ENCODE assay signal across 32 mouse cellular contexts in the genomic region with DNA sequence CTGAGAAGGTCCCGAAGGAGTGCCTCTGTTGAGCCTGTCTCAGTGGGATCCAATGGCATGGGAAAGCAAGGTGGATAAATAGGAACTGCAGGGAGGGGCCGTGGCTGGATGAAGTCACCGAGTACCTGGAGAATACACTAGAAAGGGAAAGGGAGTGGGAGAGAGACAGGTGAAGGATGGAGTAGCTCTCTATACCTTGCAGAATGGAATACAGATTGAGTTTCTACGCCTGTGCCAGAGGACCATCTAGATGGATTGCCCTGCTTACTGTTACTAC. TPM values are rescaled to one million over a fixed set of nuclear protein-coding genes. Genes with fewer than 3 reads are reported as not detected.
A peak's percentile ranks its signal among the peaks of the same experiment; 100 is the strongest.
DNase-seq lines count a peak whose midpoint lies in the region; ATAC-seq lines count a peak whose summit lies in the region.
"Had no signal": no experiment of that assay in that cellular context is flagged by ENCODE, and none has a peak within 500 bp of the region (broad histone marks: within the 10 kb centered on the region; RNA-seq: fewer than 3 reads in every experiment).

No protein-coding gene starts in this region.

- no peak overlapping the region for H3K27ac ChIP-seq in heart, embryonic 10.5 days
- peak overlapping the region; percentile 76 for H3K27ac ChIP-seq in intestine, embryonic 14.5 days (ENCODE audit: low read depth)
- peak overlapping the region; percentile 84 for H3K27ac ChIP-seq in intestine, embryonic 16.5 days (ENCODE audit: low read length)
- H3K27ac ChIP-seq in stomach, embryonic 15.5 days = peak overlapping the region; percentile 62; the same call in 1 of the 2 replicates
- H3K27ac ChIP-seq: gastrocnemius, adult 2 months; heart, adult 2 months; heart, embryonic 13.5 days; hindbrain, embryonic 10.5 days; liver, embryonic 12.5 days had no signal

- 84% methylated on average over 4 of the region's 4 CpGs for WGBS in heart, embryonic 10.5 days
- WGBS in intestine, embryonic 14.5 days = 65% methylated on average over 4 of the region's 4 CpGs
- WGBS in intestine, embryonic 16.5 days = 60% methylated on average over 4 of the region's 4 CpGs
- 59% methylated on average over 4 of the region's 4 CpGs for WGBS in stomach, embryonic 15.5 days

- peak; percentile 76 for ATAC-seq in intestine, embryonic 14.5 days (replicated peaks; ENCODE audit: low FRiP score, low TSS enrichment, low read depth)
- peak; percentile 84 for ATAC-seq in intestine, embryonic 16.5 days
- ATAC-seq in stomach, embryonic 15.5 days (ENCODE audit: insufficient read depth, low FRiP score, low read depth) = no peak
- ATAC-seq: CD4-positive, CD25-positive, alpha-beta regulatory T cell, adult 4 months; liver, postnatal 0 days had no signal

- peak overlapping the region; percentile 15; the same call in 1 of the 2 replicates for H3K4me2 ChIP-seq in intestine, embryonic 14.5 days (ENCODE audit: low read length)
- H3K4me2 ChIP-seq in intestine, embryonic 16.5 days (ENCODE audit: low read depth, low read length) = peak overlapping the region; percentile 33
- peak overlapping the region; percentile 3; the same call in 1 of the 2 replicates for H3K4me2 ChIP-seq in stomach, embryonic 15.5 days
- H3K4me2 ChIP-seq: embryonic facial prominence, embryonic 15.5 days; heart, embryonic 13.5 days; liver, embryonic 12.5 days; midbrain, embryonic 12.5 days had no signal

- H3K4me3 ChIP-seq in heart, embryonic 10.5 days = no peak overlapping the region
- H3K4me3 ChIP-seq in intestine, embryonic 14.5 days (ENCODE audit: low read depth, low read length) = no peak overlapping the region; the same call in 1 of the 2 replicates
- peak overlapping the region; percentile 30 for H3K4me3 ChIP-seq in intestine, embryonic 16.5 days (ENCODE audit: low read length)
- no peak overlapping the region for H3K4me3 ChIP-seq in stomach, embryonic 15.5 days (replicated peaks)
- H3K4me3 ChIP-seq: embryonic facial prominence, embryonic 15.5 days; gastrocnemius, adult 2 months; heart, adult 2 months; heart, embryonic 13.5 days; hindbrain, embryonic 10.5 days; liver, embryonic 12.5 days; midbrain, embryonic 12.5 days had no signal

- H3K4me1 ChIP-seq in heart, embryonic 10.5 days = no peaks in the 10 kb centered on the region
- no peaks in the 10 kb centered on the region for H3K4me1 ChIP-seq in intestine, embryonic 14.5 days (replicated peaks; ENCODE audit: control insufficient read depth, insufficient read depth, low read length)
- H3K4me1 ChIP-seq in intestine, embryonic 16.5 days (ENCODE audit: control insufficient read depth, insufficient read depth, low read length) = no peaks in the 10 kb centered on the region
- H3K4me1 ChIP-seq in stomach, embryonic 15.5 days = no peaks in the 10 kb centered on the region
- H3K4me1 ChIP-seq: heart, embryonic 13.5 days; liver, embryonic 12.5 days had no signal

- peak; percentile 61 for DNase-seq in heart, adult 11 months
- no peak for DNase-seq in heart, embryonic 10.5 days (ENCODE audit: low spot score)
- no peak for DNase-seq in intestine, embryonic 14.5 days (ENCODE audit: low spot score)
- DNase-seq in ovary, postnatal 36 days (ENCODE audit: low spot score) = no peak
- no peak for DNase-seq in cerebellum, postnatal 14 days
- DNase-seq: adrenal gland, postnatal 14 days; cerebellum, adult 11 months; cerebellum, adult 9-11 months; gastrocnemius, adult 2 months; gastrocnemius, postnatal 36 days; heart, adult 2 months; heart, postnatal 10 days; kidney, adult 18-20 months; kidney, postnatal 36 days; left cerebral cortex, postnatal 4 days; liver, postnatal 0 days; lung, postnatal 36 days; thymus, adult 2 months had no signal

- H3K9me3 ChIP-seq in heart, embryonic 10.5 days = no peaks in the 10 kb centered on the region
- H3K9me3 ChIP-seq in intestine, embryonic 14.5 days (ENCODE audit: control insufficient read depth, low read length) = no peaks in the 10 kb centered on the region
- H3K9me3 ChIP-seq in intestine, embryonic 16.5 days (ENCODE audit: control insufficient read depth, low read length) = no peaks in the 10 kb centered on the region
- no peaks in the 10 kb centered on the region for H3K9me3 ChIP-seq in stomach, embryonic 15.5 days
- H3K9me3 ChIP-seq: embryonic facial prominence, embryonic 15.5 days; heart, embryonic 13.5 days; hindbrain, embryonic 10.5 days; liver, embryonic 12.5 days; midbrain, embryonic 12.5 days had no signal

- no peak overlapping the region for H3K9ac ChIP-seq in intestine, embryonic 14.5 days (ENCODE audit: low read length)
- H3K9ac ChIP-seq in intestine, embryonic 16.5 days (ENCODE audit: low read depth, low read length) = peak overlapping the region; percentile 40; the same call in 1 of the 2 replicates
- no peak overlapping the region for H3K9ac ChIP-seq in stomach, embryonic 15.5 days
- H3K9ac ChIP-seq: embryonic facial prominence, embryonic 15.5 days; heart, embryonic 13.5 days; liver, embryonic 12.5 days; liver, postnatal 0 days; midbrain, embryonic 12.5 days had no signal

- H3K36me3 ChIP-seq in heart, embryonic 10.5 days = no peaks in the 10 kb centered on the region
- no peaks in the 10 kb centered on the region for H3K36me3 ChIP-seq in intestine, embryonic 14.5 days (ENCODE audit: control insufficient read depth, insufficient read depth, low read length)
- no peaks in the 10 kb centered on the region for H3K36me3 ChIP-seq in intestine, embryonic 16.5 days (ENCODE audit: control insufficient read depth, insufficient read depth, low read length)
- no peaks in the 10 kb centered on the region for H3K36me3 ChIP-seq in stomach, embryonic 15.5 days
- H3K36me3 ChIP-seq: embryonic facial prominence, embryonic 15.5 days; heart, embryonic 13.5 days; hindbrain, embryonic 10.5 days; liver, embryonic 12.5 days; midbrain, embryonic 12.5 days had no signal

- H3K27me3 ChIP-seq in heart, embryonic 10.5 days (ENCODE audit: insufficient read depth, poor library complexity, severe bottlenecking) = no peaks in the 10 kb centered on the region
- no peaks in the 10 kb centered on the region for H3K27me3 ChIP-seq in intestine, embryonic 14.5 days (replicated peaks; ENCODE audit: control insufficient read depth, insufficient read depth, low read length)
- no peaks in the 10 kb centered on the region for H3K27me3 ChIP-seq in intestine, embryonic 16.5 days (replicated peaks; ENCODE audit: control insufficient read depth, insufficient read depth, low read length)
- H3K27me3 ChIP-seq in stomach, embryonic 15.5 days (replicated peaks) = no peaks in the 10 kb centered on the region
- H3K27me3 ChIP-seq: embryonic facial prominence, embryonic 15.5 days; heart, embryonic 13.5 days; liver, embryonic 12.5 days; midbrain, embryonic 12.5 days had no signal

RNA-seq across cellular contexts. Expression of a gene that starts 13.0 kb away (rescaled TPM):
- 19.4 and 27.1 TPM in 2 replicates for polyA plus RNA-seq in heart, embryonic 10.5 days (2016; fragmentation: Nextera tagmentation; extraction: Ambion mirVana)
- polyA plus RNA-seq in intestine, embryonic 14.5 days (2014; fragmentation: Nextera tagmentation; extraction: Ambion mirVana) = 60.2 and 60.9 TPM in 2 replicates
- 75.3 and 77.5 TPM in 2 replicates for polyA plus RNA-seq in intestine, embryonic 16.5 days (2015; fragmentation: Nextera tagmentation; extraction: Ambion mirVana)
- 55.8 and 59.2 TPM in 2 replicates for polyA plus RNA-seq in stomach, embryonic 15.5 days (2015; fragmentation: Nextera tagmentation; extraction: Ambion mirVana)

RNA-seq across cellular contexts. Expression of a gene that starts 13.6 kb away (rescaled TPM):
- polyA plus RNA-seq in heart, embryonic 10.5 days (2016; fragmentation: Nextera tagmentation; extraction: Ambion mirVana) = not detected in 2 replicates
- not detected in 2 replicates for polyA plus RNA-seq in intestine, embryonic 14.5 days (2014; fragmentation: Nextera tagmentation; extraction: Ambion mirVana)
- not detected in 2 replicates for polyA plus RNA-seq in intestine, embryonic 16.5 days (2015; fragmentation: Nextera tagmentation; extraction: Ambion mirVana)
- 0.84 TPM in 1 of 2 replicates, not detected in the other for polyA plus RNA-seq in stomach, embryonic 15.5 days (2015; fragmentation: Nextera tagmentation; extraction: Ambion mirVana)
- polyA plus RNA-seq: CD4-positive, CD25-positive, alpha-beta regulatory T cell, adult 4 months; embryonic facial prominence, embryonic 15.5 days; forebrain, embryonic 14.5 days; heart, adult 2 months; heart, embryonic 13.5 days; hindbrain, embryonic 10.5 days; hindbrain, embryonic 16.5 days; kidney, embryonic 16.5 days; limb, embryonic 14.5 days; liver, embryonic 12.5 days; liver, postnatal 0 days; lung, embryonic 16.5 days; midbrain, embryonic 12.5 days; neural tube, embryonic 11.5 days had no signal
